Mouse (Mus musculus): ENCODE results near the gene AI481877.

DNA sequence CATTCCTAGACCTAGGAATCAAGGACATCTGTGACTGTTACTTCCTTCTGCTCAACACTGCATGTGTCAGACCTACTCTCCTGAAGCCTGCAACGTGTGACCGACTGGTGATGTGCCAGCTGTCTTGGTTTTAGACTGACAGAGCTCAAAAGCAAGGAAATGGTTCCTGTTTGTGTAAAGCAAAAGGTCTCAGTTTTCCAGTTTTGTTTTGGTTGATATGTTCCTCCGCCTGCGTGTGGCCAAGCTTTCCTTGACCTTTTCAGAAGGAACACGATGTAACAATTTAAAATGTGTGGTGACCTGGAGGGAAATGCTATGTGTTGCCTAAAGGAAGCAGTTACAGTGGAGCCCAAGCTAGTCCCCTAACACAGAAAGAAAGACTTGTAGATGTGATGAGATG, 31.2 kb upstream of the AI481877 start:
- TF ChIP-seq CTCF (IDR thresholded peaks at IDR 0.05; ENCODE audit: borderline replicate concordance, extremely low read depth, insufficient read depth, insufficient read length): no peak
- TF ChIP-seq POLR2A (IDR thresholded peaks at IDR 0.05; ENCODE audit: borderline replicate concordance, extremely low read depth, insufficient read depth, insufficient read length, poor library complexity, severe bottlenecking): no peak
